Mouse (Mus musculus) heart, postnatal 0 days (tissue): Measurements from ENCODE around the gene Stmn3. TPM values are rescaled to one million over a fixed set of nuclear protein-coding genes. Genes with fewer than 3 reads are reported as not detected.

Source experiments
- ATAC-seq: fragments of 200-750 bp; cut with Nextera tagmentation; 2 replicates; pipeline ENCODE4 v1.8.0; 2017; ENCODE audit warnings: low read depth, moderate number of reproducible peaks, moderate library complexity; ENCODE audit not compliant: insufficient read depth
- DNase-seq: peaks from one replicate; pipeline ENCODE4 v3.0.0-alpha.2; 2016; ENCODE audit warnings: low spot score
- H3K27ac ChIP-seq: fragments of 300-500 bp; sonication (generic); 2 replicates; pipeline ENCODE4 v1.5.1; 2014; ENCODE audit warnings: low read depth, mild to moderate bottlenecking
- H3K27me3 ChIP-seq: fragments of 300-500 bp; sonication (generic); 2 replicates; pipeline ENCODE4 v1.6.1; 2014; ENCODE audit warnings: low read length, mixed read lengths; ENCODE audit not compliant: control insufficient read depth, insufficient read depth
- H3K36me3 ChIP-seq: fragments of 300-500 bp; sonication (generic); replicated peaks from 2 replicates; pipeline ENCODE4 v1.6.1; 2014; ENCODE audit warnings: low read length, mixed read lengths; ENCODE audit not compliant: control insufficient read depth, insufficient read depth
- H3K4me1 ChIP-seq: fragments of 300-500 bp; sonication (generic); 2 replicates; pipeline ENCODE4 v1.6.1; 2014; ENCODE audit warnings: antibody characterized with exemption; ENCODE audit not compliant: control insufficient read depth, insufficient read depth
- H3K4me2 ChIP-seq: fragments of 300-500 bp; sonication (generic); 2 replicates; pipeline ENCODE4 v1.6.1; 2014; ENCODE audit warnings: low read depth, mild to moderate bottlenecking, low read length, moderate library complexity
- H3K4me3 ChIP-seq: fragments of 300-500 bp; sonication (generic); 2 replicates; pipeline ENCODE4 v1.5.1; 2014; ENCODE audit warnings: low read depth, low read length
- H3K9ac ChIP-seq: fragments of 300-500 bp; sonication (generic); replicated peaks from 2 replicates; pipeline ENCODE4 v1.6.1; 2014; ENCODE audit warnings: low read depth, low read length, mixed read lengths
- H3K9me3 ChIP-seq: fragments of 300-500 bp; sonication (generic); replicated peaks from 2 replicates; pipeline ENCODE4 v1.6.1; 2016; ENCODE audit warnings: low read length; ENCODE audit not compliant: control insufficient read depth
- CTCF ChIP-seq: IDR thresholded peaks from 2 replicates; pipeline ENCODE4 v1.5.1; 2016; ENCODE audit warnings: antibody characterized with exemption, control low read depth, low read depth
- EP300 ChIP-seq: IDR thresholded peaks from 2 replicates; pipeline ENCODE4 v1.6.1; 2016; ENCODE audit warnings: antibody characterized with exemption, low read depth
- WGBS: fragments of 180-500 bp; shearing (Covaris S2); extraction: QIAGEN DNeasy Blood & Tissue Kit; methylation state at CpG from one replicate; pipeline ENCODE4 v1.1.7; 2014; 5-methylcytosine and 5-hydroxymethylcytosine counted together
- polyA plus RNA-seq: library from polyadenylated mRNA; unstranded; fragments of >200 nt; fragmentation: Nextera tagmentation; extraction: Ambion mirVana; gene quantifications from 2 replicates; pipeline ENCODE4 v1.2.1, GENCODE M21; 2015
- total RNA-seq: library from RNA; depleted of rRNA; stranded (reverse); fragments of >200 nt; gene quantifications from 2 replicates; pipeline ENCODE4 v1.2.3, GENCODE M21; 2014; ENCODE audit warnings: low replicate concordance

The Stmn3 gene
- total and polyA plus RNA-seq, 2 experiments from 2014 or later = 0.16 to 0.31 TPM

- Histone ChIP-seq H3K4me2 (peak overlapping the region; percentile 67), H3K27ac (peak overlapping the region; percentile 93), H3K36me3 (no peaks in the 10 kb centered on the region; the same call in 1 of the 2 replicates), H3K9me3 (no peaks in the 10 kb centered on the region), H3K4me3 (peak overlapping the region; percentile 81), H3K9ac (peak overlapping the region; percentile 92), H3K27me3 (no peaks in the 10 kb centered on the region), H3K4me1 (peaks cover 13% of the 10 kb centered on the region)
- DNase-seq (no peak), ATAC-seq (no peak)
- TF ChIP-seq EP300 (no peak), CTCF (no peak)
- WGBS = 52% methylated on average over 6 of the region's 6 CpGs
Observed at GRCm38 (mm10) chr2:181286629-181287337, 27.5 kb downstream of the Stmn3 start.

GRCm38 (mm10) chr2:181279968-181280367 lies 34.3 kb downstream of the Stmn3 start:
- no peak for DNase-seq
- no peaks in the 10 kb centered on the region for H3K27me3 ChIP-seq
- H3K4me1 ChIP-seq = 0 out of 2 replicates have a peak, but pooled peaks cover 4% of the 10 kb centered on the region
- WGBS = 51% methylated on average over 1 of the region's 1 CpGs
- ATAC-seq = no peak
- no peak overlapping the region for H3K4me2 ChIP-seq
- TF ChIP-seq CTCF (no peak), EP300 (no peak)
- H3K4me3 ChIP-seq = no peak overlapping the region
- peaks cover 30% of the 10 kb centered on the region for H3K36me3 ChIP-seq
- no peak overlapping the region for H3K9ac ChIP-seq
- H3K9me3 ChIP-seq = no peaks in the 10 kb centered on the region
- H3K27ac ChIP-seq = no peak overlapping the region

- H3K36me3 ChIP-seq = peaks cover 43% of the 10 kb centered on the region
- 0 out of 2 replicates have a peak, but pooled peaks cover 4% of the 10 kb centered on the region for H3K4me1 ChIP-seq
- no peak overlapping the region for H3K27ac ChIP-seq
- no peak for TF ChIP-seq CTCF
- no peak for TF ChIP-seq EP300
- H3K27me3 ChIP-seq = no peaks in the 10 kb centered on the region
- no peaks in the 10 kb centered on the region for H3K9me3 ChIP-seq
- DNase-seq (no peak), ATAC-seq (no peak)
- H3K4me3 ChIP-seq = no peak overlapping the region
- H3K4me2 ChIP-seq = no peak overlapping the region
- H3K9ac ChIP-seq = no peak overlapping the region
- 72% methylated on average over 3 of the region's 3 CpGs for whole genome bisulfite sequencing
Observed at GRCm38 (mm10) chr2:181277866-181278265, 36.4 kb downstream of the Stmn3 start.

GRCm38 (mm10) chr2:181276766-181277165 lies 37.5 kb downstream of the Stmn3 start:
- TF ChIP-seq CTCF (no peak), EP300 (no peak)
- DNase-seq (no peak), ATAC-seq (no peak)
- 56% methylated on average over 1 of the region's 1 CpGs for WGBS
- Histone ChIP-seq H3K4me3 (no peak overlapping the region), H3K9ac (no peak overlapping the region), H3K4me1 (0 out of 2 replicates have a peak, but pooled peaks cover 4% of the 10 kb centered on the region), H3K4me2 (no peak overlapping the region), H3K27me3 (no peaks in the 10 kb centered on the region), H3K27ac (no peak overlapping the region), H3K36me3 (peaks cover 45% of the 10 kb centered on the region), H3K9me3 (no peaks in the 10 kb centered on the region)

- H3K9me3 ChIP-seq = no peaks in the 10 kb centered on the region
- no peak overlapping the region for H3K27ac ChIP-seq
- H3K27me3 ChIP-seq = no peaks in the 10 kb centered on the region
- TF ChIP-seq EP300 = no peak
- TF ChIP-seq CTCF = no peak
- ATAC-seq (no peak), DNase-seq (no peak)
- peaks cover 45% of the 10 kb centered on the region for H3K36me3 ChIP-seq
- H3K4me3 ChIP-seq = no peak overlapping the region
- H3K4me2 ChIP-seq = no peak overlapping the region
- no peak overlapping the region for H3K9ac ChIP-seq
- H3K4me1 ChIP-seq = 0 out of 2 replicates have a peak, but pooled peaks cover 4% of the 10 kb centered on the region
- WGBS = 77% methylated on average over 4 of the region's 4 CpGs
Observed at GRCm38 (mm10) chr2:181274639-181275038, 39.7 kb downstream of the Stmn3 start.

GRCm38 (mm10) chr2:181273829-181274228 lies 40.5 kb downstream of the Stmn3 start:
- H3K36me3 ChIP-seq = peaks cover 53% of the 10 kb centered on the region
- H3K4me2 ChIP-seq = no peak overlapping the region

More at GRCm38 (mm10) chr2:181273829-181274228, 40.5 kb downstream of the Stmn3 start:
- TF ChIP-seq CTCF (no peak), EP300 (no peak)
- no peak for DNase-seq
- H3K4me1 ChIP-seq = 0 out of 2 replicates have a peak, but pooled peaks cover 4% of the 10 kb centered on the region
- no peak overlapping the region for H3K27ac ChIP-seq
- H3K4me3 ChIP-seq = no peak overlapping the region
- 80% methylated on average over 2 of the region's 2 CpGs for WGBS
- H3K27me3 ChIP-seq = no peaks in the 10 kb centered on the region
- no peak for ATAC-seq
- H3K9me3 ChIP-seq = no peaks in the 10 kb centered on the region
- H3K9ac ChIP-seq = no peak overlapping the region
